Mouse (Mus musculus) kidney, embryonic 16.5 days (tissue): ENCODE measurements around the gene Tex14. TPM values are rescaled to one million over a fixed set of nuclear protein-coding genes. Genes with fewer than 3 reads are reported as not detected.

Source experiments
- ATAC-seq: fragments of 200-750 bp; cut with Nextera tagmentation; 2 replicates; pipeline ENCODE4 v1.8.0; 2017; ENCODE audit warnings: moderate TSS enrichment; ENCODE audit not compliant: low FRiP score, low TSS enrichment
- H3K27ac ChIP-seq: fragments of 300-500 bp; sonication (generic); 2 replicates; pipeline ENCODE4 v1.5.1; 2014; ENCODE audit warnings: low read length
- H3K27me3 ChIP-seq: fragments of 300-500 bp; sonication (generic); 2 replicates; pipeline ENCODE4 v1.6.1; 2014; ENCODE audit warnings: low read length, control low read depth, mixed read lengths; ENCODE audit not compliant: insufficient read depth
- H3K36me3 ChIP-seq: fragments of 300-500 bp; sonication (generic); 2 replicates; pipeline ENCODE4 v1.6.1; 2014; ENCODE audit warnings: low read length, control low read depth, mixed read lengths; ENCODE audit not compliant: insufficient read depth
- H3K4me1 ChIP-seq: fragments of 300-500 bp; sonication (generic); 2 replicates; pipeline ENCODE4 v1.6.1; 2014; ENCODE audit warnings: low read length, control low read depth, mixed read lengths; ENCODE audit not compliant: insufficient read depth
- H3K4me2 ChIP-seq: fragments of 300-500 bp; sonication (generic); replicated peaks from 2 replicates; pipeline ENCODE4 v1.6.1; 2014; ENCODE audit warnings: low read depth, low read length
- H3K4me3 ChIP-seq: fragments of 300-500 bp; sonication (generic); 2 replicates; pipeline ENCODE4 v1.5.1; 2014; ENCODE audit warnings: mild to moderate bottlenecking, low read length
- H3K9ac ChIP-seq: fragments of 300-500 bp; sonication (generic); replicated peaks from 2 replicates; pipeline ENCODE4 v1.6.1; 2014; ENCODE audit warnings: low read length
- H3K9me3 ChIP-seq: fragments of 300-500 bp; sonication (generic); 2 replicates; pipeline ENCODE4 v1.6.1; 2016; ENCODE audit warnings: low read length, control low read depth
- WGBS: fragments of 180-500 bp; shearing (Covaris S2); extraction: QIAGEN DNeasy Blood & Tissue Kit; methylation state at CpG from one replicate; pipeline ENCODE4 v1.1.7; 2014; 5-methylcytosine and 5-hydroxymethylcytosine counted together
- polyA plus RNA-seq: library from polyadenylated mRNA; unstranded; fragments of >200 nt; fragmentation: Nextera tagmentation; extraction: Ambion mirVana; gene quantifications from 2 replicates; pipeline ENCODE4 v1.2.1, GENCODE M21; 2015

Tex14 gene
- polyA plus RNA-seq, 1 experiment from 2014 or later, result 0.31 TPM

DNA sequence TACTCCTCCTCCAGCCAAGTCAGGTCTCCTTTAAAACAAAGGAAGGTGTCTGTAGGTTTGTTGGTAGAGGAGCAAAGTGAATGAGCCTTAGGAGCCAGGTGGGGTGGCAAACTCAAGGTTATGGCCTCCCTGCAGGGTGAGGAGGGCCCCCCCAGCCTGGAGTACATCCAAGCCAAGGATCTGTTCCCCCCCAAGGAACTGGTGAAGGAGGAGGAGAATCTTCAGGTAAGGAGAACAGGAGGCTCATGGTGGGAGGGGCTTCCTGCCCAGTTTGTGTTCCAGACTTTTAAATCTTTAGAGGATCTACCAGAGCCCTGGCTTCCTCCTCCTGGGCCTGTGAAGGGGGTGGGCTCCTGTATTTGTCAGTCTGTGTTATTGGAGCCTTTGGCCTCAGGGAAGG, 192.2 kb downstream of the Tex14 start:
- Histone ChIP-seq H3K4me1 (peaks cover 36% of the 10 kb centered on the region), H3K27ac (no peak overlapping the region), H3K4me2 (no peak overlapping the region), H3K36me3 (peaks cover 48% of the 10 kb centered on the region), H3K4me3 (no peak overlapping the region), H3K27me3 (no peaks in the 10 kb centered on the region), H3K9me3 (no peaks in the 10 kb centered on the region), H3K9ac (no peak overlapping the region)
- no peak for ATAC-seq

DNA sequence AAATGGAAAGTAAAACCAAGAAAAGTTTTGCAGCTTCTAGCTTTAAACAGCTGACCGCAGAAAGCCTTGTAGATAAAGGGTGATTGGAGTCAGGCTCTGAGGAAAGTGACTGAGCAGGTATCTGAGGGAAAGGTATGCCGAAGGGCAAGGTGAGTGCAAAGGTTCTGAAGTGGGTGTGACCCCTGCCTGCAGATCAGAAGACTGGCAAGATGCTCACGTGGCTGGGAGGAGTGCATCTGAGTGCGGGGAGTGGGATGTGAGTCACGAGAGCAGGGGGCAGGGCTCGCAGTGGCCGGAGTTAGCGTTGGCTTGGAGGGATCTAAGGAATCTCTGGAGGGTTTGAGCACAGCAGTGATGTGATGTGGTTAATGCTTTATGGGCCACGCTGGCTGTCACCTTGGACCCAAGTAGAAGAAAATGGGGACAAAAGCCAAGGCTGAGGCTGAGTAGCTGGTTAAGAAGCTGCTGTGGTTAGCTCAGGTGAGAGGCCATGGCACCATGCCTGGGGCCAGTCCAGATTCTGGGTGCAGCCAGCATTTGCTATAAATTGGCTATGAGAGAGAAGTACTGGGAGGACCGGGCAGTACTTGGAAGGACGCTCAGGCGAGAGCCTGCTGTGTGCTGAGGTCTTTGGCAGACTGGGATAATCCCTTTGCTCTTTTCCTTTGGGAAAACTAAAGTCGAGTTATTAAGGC, 194.7 kb downstream of the Tex14 start:
- H3K4me3 ChIP-seq, result no peak overlapping the region
- ATAC-seq, result no peak
- no peaks in the 10 kb centered on the region for H3K27me3 ChIP-seq
- H3K9me3 ChIP-seq, result no peaks in the 10 kb centered on the region
- peaks cover 17% of the 10 kb centered on the region for H3K4me1 ChIP-seq
- H3K36me3 ChIP-seq, result peaks cover 73% of the 10 kb centered on the region
- WGBS, result 90% methylated on average over 13 of the region's 13 CpGs
- no peak overlapping the region for H3K4me2 ChIP-seq
- H3K9ac ChIP-seq, result no peak overlapping the region
- no peak overlapping the region for H3K27ac ChIP-seq

DNA sequence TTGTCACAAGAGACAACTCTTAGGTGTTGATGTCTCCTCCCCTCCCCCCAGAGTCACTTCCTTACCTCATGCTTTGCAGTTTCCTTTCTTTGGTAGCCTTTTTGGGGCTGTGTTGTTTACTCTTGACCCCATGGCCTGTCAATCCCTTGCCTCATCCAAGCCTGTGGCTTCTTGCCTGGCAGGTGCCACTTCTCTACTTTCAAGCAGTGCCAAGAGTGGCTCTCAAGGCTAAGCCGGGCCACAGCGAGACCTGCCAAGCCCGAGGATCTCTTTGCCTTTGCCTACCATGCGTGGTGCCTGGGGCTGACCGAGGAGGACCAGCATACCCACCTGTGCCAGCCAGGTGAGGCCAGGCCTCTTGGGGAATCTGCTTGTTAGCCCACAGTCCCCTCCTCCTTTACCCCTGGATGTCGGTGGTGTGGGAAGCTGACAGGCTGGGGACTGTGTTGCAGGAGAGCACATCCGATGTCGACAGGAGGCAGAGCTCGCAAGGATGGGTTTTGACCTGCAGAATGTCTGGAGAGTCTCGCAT, 195.5 kb downstream of the Tex14 start:
- Histone ChIP-seq H3K9me3 (no peaks in the 10 kb centered on the region), H3K4me3 (no peak overlapping the region), H3K27ac (no peak overlapping the region), H3K4me2 (no peak overlapping the region), H3K36me3 (peaks cover 81% of the 10 kb centered on the region), H3K27me3 (no peaks in the 10 kb centered on the region), H3K4me1 (peaks cover 13% of the 10 kb centered on the region), H3K9ac (no peak overlapping the region)
- 89% methylated on average over 10 of the region's 10 CpGs for WGBS
- no peak for ATAC-seq

DNA sequence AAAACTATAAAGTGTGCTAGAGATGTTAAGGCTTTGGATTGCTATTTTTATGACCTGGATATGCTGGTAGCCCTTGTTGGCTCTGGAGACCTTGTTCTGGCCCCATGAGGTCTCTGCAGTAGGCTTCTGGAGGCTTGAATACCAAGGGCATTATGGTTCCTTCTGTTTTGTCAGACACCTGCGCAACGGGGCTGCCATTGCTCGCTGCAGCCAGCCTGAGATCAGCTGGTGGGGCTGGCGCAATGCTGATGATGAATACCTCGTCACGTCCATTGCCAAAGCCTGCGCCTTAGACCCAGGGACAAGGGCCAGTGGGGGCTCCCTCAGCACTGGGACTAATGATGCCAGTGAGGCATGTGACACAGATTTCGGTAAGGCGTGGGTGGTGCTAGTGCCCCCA, 197.4 kb downstream of the Tex14 start:
- no peak overlapping the region for H3K4me3 ChIP-seq
- peaks cover 92% of the 10 kb centered on the region for H3K36me3 ChIP-seq
- 92% methylated on average over 9 of the region's 9 CpGs for WGBS
- H3K4me2 ChIP-seq, result no peak overlapping the region
- ATAC-seq, result no peak
- no peak overlapping the region for H3K9ac ChIP-seq
- no peaks in the 10 kb centered on the region for H3K4me1 ChIP-seq
- no peaks in the 10 kb centered on the region for H3K27me3 ChIP-seq
- H3K9me3 ChIP-seq, result no peaks in the 10 kb centered on the region
- H3K27ac ChIP-seq, result no peak overlapping the region

DNA sequence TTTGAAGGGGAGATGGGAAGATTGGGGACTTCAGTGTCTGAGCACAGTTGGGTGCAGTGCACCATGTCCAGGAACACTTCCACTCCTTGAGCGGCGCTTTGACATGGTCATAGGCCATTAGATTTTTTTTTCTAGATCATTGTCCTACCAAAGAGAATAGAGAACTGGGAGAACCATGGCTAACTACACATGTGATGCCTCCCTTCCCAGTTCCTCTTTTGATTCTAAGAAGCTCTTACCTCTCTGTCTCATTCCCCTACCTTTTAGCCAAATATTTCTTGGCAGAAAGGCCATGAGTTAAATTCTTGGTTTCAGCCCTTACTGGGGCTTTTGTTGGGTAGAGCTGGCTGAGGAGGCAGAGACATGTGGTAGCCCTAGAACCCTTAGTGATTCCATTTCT, 198.7 kb downstream of the Tex14 start:
- H3K27me3 ChIP-seq, result no peaks in the 10 kb centered on the region
- H3K4me3 ChIP-seq, result no peak overlapping the region
- 92% methylated on average over 2 of the region's 2 CpGs for WGBS
- H3K9me3 ChIP-seq, result no peaks in the 10 kb centered on the region
- H3K4me2 ChIP-seq, result no peak overlapping the region
- no peaks in the 10 kb centered on the region for H3K4me1 ChIP-seq
- no peak overlapping the region for H3K9ac ChIP-seq
- no peak for ATAC-seq
- H3K27ac ChIP-seq, result no peak overlapping the region
- peaks cover 91% of the 10 kb centered on the region for H3K36me3 ChIP-seq

Other genes starting within 250 kb of the Tex14 start
- 1.9 and 2.3 TPM in 2 replicates for gene Ppm1e, start 46.0 kb upstream of the Tex14 start, polyA plus RNA-seq
- 7.9 and 8.7 TPM in 2 replicates for gene Rad51c, start 111 bp upstream of the Tex14 start, polyA plus RNA-seq
- gene Gm11492, start 161.6 kb downstream of the Tex14 start, polyA plus RNA-seq, result not detected in 2 replicates
- gene Sept4, start 163.8 kb downstream of the Tex14 start, polyA plus RNA-seq, result 70.6 and 77.8 TPM in 2 replicates
- gene Mtmr4, start 187.1 kb downstream of the Tex14 start, polyA plus RNA-seq, result 41.7 and 42.2 TPM in 2 replicates
- gene Hsf5, start 212.1 kb downstream of the Tex14 start, polyA plus RNA-seq, result 0.17 and 0.32 TPM in 2 replicates